Mouse (Mus musculus) 3134 (cell line): ENCODE results near the gene Gm11639.

ENCODE experiments used
- DNase-seq: peaks from one replicate; pipeline ENCODE4 v3.0.0-alpha.2; 2011; ENCODE audit warnings: low spot score; ENCODE audit not compliant: insufficient read length; ENCODE audit errors: extremely low read depth

Gene Gm11639

GRCm38 (mm10) chr11:105151226-105152016, 465.9 kb downstream of the Gm11639 start:
- no peak for DNase-seq

- DNase-seq: no peak
These were observed 466.5 kb downstream of the Gm11639 start for GRCm38 (mm10) chr11:105152017-105152300.

- peak; percentile 34 for DNase-seq
These were observed 466.9 kb downstream of the Gm11639 start for GRCm38 (mm10) chr11:105152357-105152899.

- DNase-seq: peak; percentile 68
These were observed 467.7 kb downstream of the Gm11639 start for GRCm38 (mm10) chr11:105153068-105153833.

GRCm38 (mm10) chr11:105155915-105156314, 470.4 kb downstream of the Gm11639 start:
- DNase-seq: no peak

- DNase-seq: no peak
These were observed 471.3 kb downstream of the Gm11639 start for GRCm38 (mm10) chr11:105156748-105157267.

- DNase-seq: no peak
These were observed 472.5 kb downstream of the Gm11639 start for GRCm38 (mm10) chr11:105158047-105158446.

- DNase-seq: peak; percentile 74
These were observed 474.3 kb downstream of the Gm11639 start for GRCm38 (mm10) chr11:105159673-105160360.

GRCm38 (mm10) chr11:105161411-105161810, 475.9 kb downstream of the Gm11639 start:
- no peak for DNase-seq

GRCm38 (mm10) chr11:105164516-105165510, 479.3 kb downstream of the Gm11639 start:
- DNase-seq: no peak

- DNase-seq: no peak
These were observed 481.3 kb downstream of the Gm11639 start for GRCm38 (mm10) chr11:105166780-105167179.
